Mouse (Mus musculus): Measurements from ENCODE around the gene Spata9. TPM values are rescaled to one million over a fixed set of nuclear protein-coding genes. Genes with fewer than 3 reads are reported as not detected.

Gene Spata9
- polyA plus RNA-seq, 1 experiment, result 0.12 TPM

DNA sequence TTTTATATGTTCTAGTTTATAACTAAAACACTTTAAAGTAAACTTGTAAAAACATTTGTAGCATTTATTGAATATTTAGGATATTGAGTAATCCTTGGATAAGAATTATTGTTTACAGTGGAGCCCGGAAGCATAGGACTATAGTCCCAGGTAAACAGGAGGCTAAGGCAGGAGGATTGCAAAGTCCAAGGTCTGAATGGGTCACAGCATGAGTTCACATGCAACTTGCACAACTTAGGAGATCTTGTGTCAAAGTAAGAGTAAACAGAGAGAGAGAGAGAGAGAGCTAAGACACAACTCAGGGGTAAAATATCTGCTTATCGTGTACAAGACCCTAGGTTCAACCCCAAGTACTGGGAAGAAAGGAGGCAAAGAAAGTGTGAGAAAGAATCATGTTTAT lies 9.7 kb downstream of the Spata9 start:
- no peak for TF ChIP-seq MYOG (IDR thresholded peaks at IDR 0.05; ENCODE audit: control insufficient read depth in 1 of 3, insufficient read depth in 1 of 3, insufficient read length in 2 of 3, low read depth in 2 of 3)
- H3K79me2 ChIP-seq (ENCODE audit: control insufficient read depth, insufficient read depth), result no peaks in the 10 kb centered on the region
- H3K4me2 ChIP-seq (ENCODE audit: low read depth), result no peak overlapping the region
- H3ac ChIP-seq (ENCODE audit: control insufficient read depth, insufficient read length), result no peak overlapping the region
- no peak overlapping the region for H3K4me3 ChIP-seq
- H3K27me3 ChIP-seq (ENCODE audit: control insufficient read depth, insufficient read depth, insufficient read length), result no peaks in the 10 kb centered on the region
- H3K36me3 ChIP-seq (ENCODE audit: control insufficient read depth, insufficient read depth), result no peaks in the 10 kb centered on the region

DNA sequence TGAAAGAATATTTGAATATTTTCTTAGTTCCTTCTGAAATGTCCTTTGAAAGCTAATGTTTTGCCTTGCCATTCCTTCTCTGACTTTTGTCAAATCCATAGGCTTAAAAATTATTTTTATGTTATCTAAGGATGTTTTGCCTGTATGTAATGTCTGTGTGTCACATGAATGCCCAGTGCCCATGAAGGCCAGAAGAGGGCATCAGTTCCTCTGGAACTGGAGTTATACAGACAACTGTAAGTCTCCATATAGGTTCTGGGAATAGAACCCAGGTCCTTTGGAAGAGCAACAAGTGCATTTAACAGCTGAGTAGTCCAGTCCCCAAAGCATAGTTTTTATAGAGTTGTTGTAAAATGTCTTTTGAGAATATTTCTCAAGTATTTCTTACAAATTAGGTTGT lies 15.0 kb downstream of the Spata9 start:
- TF ChIP-seq USF1 (IDR thresholded peaks at IDR 0.05; ENCODE audit: low read depth) (no peak), POLR2AphosphoS2 (IDR thresholded peaks at IDR 0.05; ENCODE audit: insufficient read length, low read depth) (no peak), E2F4 (IDR thresholded peaks at IDR 0.05; ENCODE audit: insufficient read depth) (no peak), POLR2A (IDR thresholded peaks at IDR 0.05; ENCODE audit: insufficient read length, low read depth) (no peak), MYOD1 (IDR thresholded peaks at IDR 0.05; ENCODE audit: control insufficient read depth in 1 of 3, insufficient read length in 2 of 3, low read depth in 2 of 3) (no peak), REST (IDR thresholded peaks at IDR 0.05; ENCODE audit: insufficient read depth, insufficient read length) (no peak), MAX (IDR thresholded peaks at IDR 0.05; ENCODE audit: low read depth) (no peak), SRF (IDR thresholded peaks at IDR 0.05; ENCODE audit: control insufficient read depth, insufficient read length, low read depth) (no peak), TCF12 (IDR thresholded peaks at IDR 0.05; ENCODE audit: insufficient read depth, poor library complexity, severe bottlenecking) (no peak), CEBPB (IDR thresholded peaks at IDR 0.05; ENCODE audit: insufficient read depth, poor library complexity, severe bottlenecking) (no peak), MYOG (IDR thresholded peaks at IDR 0.05; ENCODE audit: control insufficient read depth in 1 of 3, insufficient read depth in 1 of 3, insufficient read length in 2 of 3, low read depth in 2 of 3) (no peak), TCF3 (IDR thresholded peaks at IDR 0.05; ENCODE audit: insufficient read length, low read depth) (no peak)
- H3K27me3 ChIP-seq (ENCODE audit: control insufficient read depth, insufficient read depth, insufficient read length), result no peaks in the 10 kb centered on the region
- no peak overlapping the region for H3K4me2 ChIP-seq (ENCODE audit: low read depth)
- no peak overlapping the region for H3K4me3 ChIP-seq
- no peaks in the 10 kb centered on the region for H3K36me3 ChIP-seq (ENCODE audit: control insufficient read depth, insufficient read depth)
- no peaks in the 10 kb centered on the region for H3K79me2 ChIP-seq (ENCODE audit: control insufficient read depth, insufficient read depth)
- H3ac ChIP-seq (ENCODE audit: control insufficient read depth, insufficient read length), result no peak overlapping the region

DNA sequence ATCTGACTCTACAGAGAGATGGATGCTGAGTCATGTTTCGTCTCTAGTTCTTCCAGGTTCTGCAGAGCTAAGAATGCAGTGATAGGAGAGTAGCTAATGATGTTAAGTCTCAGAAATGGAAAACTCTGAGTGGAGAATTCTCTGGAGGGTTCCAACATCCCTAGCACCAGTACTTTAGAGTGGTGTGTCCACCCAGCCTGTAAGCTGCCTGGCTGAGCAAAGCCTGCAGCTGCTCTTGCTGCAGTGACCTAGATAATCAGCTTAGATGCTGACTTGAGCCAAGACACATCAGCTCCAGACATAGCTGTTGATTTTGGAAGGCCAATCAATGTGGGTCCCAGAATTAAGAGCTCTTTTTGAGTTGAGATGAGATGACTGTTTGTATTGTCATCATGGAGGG lies 21.1 kb downstream of the Spata9 start:
- Histone ChIP-seq H3K27me3 (ENCODE audit: control insufficient read depth, insufficient read depth, insufficient read length) (no peaks in the 10 kb centered on the region), H3K4me3 (no peak overlapping the region), H3K36me3 (ENCODE audit: control insufficient read depth, insufficient read depth) (no peaks in the 10 kb centered on the region), H3K4me2 (ENCODE audit: low read depth) (no peak overlapping the region), H3ac (ENCODE audit: control insufficient read depth, insufficient read length) (no peak overlapping the region), H3K79me2 (ENCODE audit: control insufficient read depth, insufficient read depth) (no peaks in the 10 kb centered on the region)
- no peak for TF ChIP-seq MYOG (IDR thresholded peaks at IDR 0.05; ENCODE audit: control insufficient read depth in 1 of 3, insufficient read depth in 1 of 3, insufficient read length in 2 of 3, low read depth in 2 of 3)
- no peak for TF ChIP-seq MAX (IDR thresholded peaks at IDR 0.05; ENCODE audit: low read depth)
- TF ChIP-seq TCF12 (IDR thresholded peaks at IDR 0.05; ENCODE audit: insufficient read depth, poor library complexity, severe bottlenecking), result no peak
- TF ChIP-seq CEBPB (IDR thresholded peaks at IDR 0.05; ENCODE audit: insufficient read depth, poor library complexity, severe bottlenecking), result no peak
- no peak for TF ChIP-seq SRF (IDR thresholded peaks at IDR 0.05; ENCODE audit: control insufficient read depth, insufficient read length, low read depth)
- no peak for TF ChIP-seq REST (IDR thresholded peaks at IDR 0.05; ENCODE audit: insufficient read depth, insufficient read length)
- no peak for TF ChIP-seq USF1 (IDR thresholded peaks at IDR 0.05; ENCODE audit: low read depth)
- no peak for TF ChIP-seq MYOD1 (IDR thresholded peaks at IDR 0.05; ENCODE audit: control insufficient read depth in 1 of 3, insufficient read length in 2 of 3, low read depth in 2 of 3)
- no peak for TF ChIP-seq TCF3 (IDR thresholded peaks at IDR 0.05; ENCODE audit: insufficient read length, low read depth)
- TF ChIP-seq E2F4 (IDR thresholded peaks at IDR 0.05; ENCODE audit: insufficient read depth), result no peak
- no peak for TF ChIP-seq POLR2A (IDR thresholded peaks at IDR 0.05; ENCODE audit: insufficient read length, low read depth)
- TF ChIP-seq POLR2AphosphoS2 (IDR thresholded peaks at IDR 0.05; ENCODE audit: insufficient read length, low read depth), result no peak

DNA sequence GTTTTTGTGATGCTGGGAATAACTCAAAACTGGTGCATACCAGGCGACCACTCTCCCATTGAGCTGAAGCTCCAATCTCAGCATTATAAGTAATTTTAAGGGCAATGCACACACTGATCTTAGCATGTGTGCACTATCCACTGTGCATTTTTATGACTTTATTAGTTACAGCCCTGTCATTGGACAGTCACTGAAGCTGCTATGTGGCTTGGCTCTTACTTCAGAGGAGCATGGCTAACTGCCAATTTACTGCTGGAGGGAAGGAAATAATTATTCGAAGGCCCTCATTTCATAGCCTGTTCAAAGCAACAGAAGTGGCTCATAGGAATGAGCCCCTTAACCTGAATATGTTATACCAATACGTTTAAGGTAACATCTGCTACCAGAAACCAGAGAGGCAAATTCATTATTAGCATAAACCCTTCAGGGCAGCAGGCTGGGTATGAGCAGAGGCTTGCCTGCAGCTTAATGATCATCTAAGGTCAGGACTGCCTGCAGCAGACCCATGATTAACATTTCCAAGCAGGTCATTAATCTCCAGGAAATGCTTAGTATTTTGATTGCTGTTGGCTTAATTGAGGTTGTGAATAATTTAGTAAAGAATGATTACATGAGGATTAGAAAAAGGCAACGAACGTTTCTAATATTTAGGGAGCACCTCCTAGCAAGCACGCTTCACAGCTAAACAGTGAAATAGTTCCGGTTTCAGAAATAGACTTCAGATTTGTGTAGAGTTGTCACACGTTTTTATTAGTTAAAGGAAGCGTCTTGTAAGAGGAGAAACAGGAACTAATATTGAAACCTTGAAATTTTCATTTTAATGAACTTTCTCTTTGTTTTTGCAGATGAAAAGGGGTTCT lies 25.4 kb downstream of the Spata9 start:
- Histone ChIP-seq H3ac (ENCODE audit: control insufficient read depth, insufficient read length) (no peak overlapping the region), H3K27me3 (ENCODE audit: control insufficient read depth, insufficient read depth, insufficient read length) (no peaks in the 10 kb centered on the region), H3K4me2 (ENCODE audit: low read depth) (no peak overlapping the region), H3K4me3 (no peak overlapping the region), H3K79me2 (ENCODE audit: control insufficient read depth, insufficient read depth) (no peaks in the 10 kb centered on the region), H3K36me3 (ENCODE audit: control insufficient read depth, insufficient read depth) (no peaks in the 10 kb centered on the region)
- TF ChIP-seq MYOG (IDR thresholded peaks at IDR 0.05; ENCODE audit: control insufficient read depth in 1 of 3, insufficient read depth in 1 of 3, insufficient read length in 2 of 3, low read depth in 2 of 3) (no peak), REST (IDR thresholded peaks at IDR 0.05; ENCODE audit: insufficient read depth, insufficient read length) (no peak), POLR2A (IDR thresholded peaks at IDR 0.05; ENCODE audit: insufficient read length, low read depth) (no peak), CEBPB (IDR thresholded peaks at IDR 0.05; ENCODE audit: insufficient read depth, poor library complexity, severe bottlenecking) (no peak), TCF3 (IDR thresholded peaks at IDR 0.05; ENCODE audit: insufficient read length, low read depth) (no peak)

DNA sequence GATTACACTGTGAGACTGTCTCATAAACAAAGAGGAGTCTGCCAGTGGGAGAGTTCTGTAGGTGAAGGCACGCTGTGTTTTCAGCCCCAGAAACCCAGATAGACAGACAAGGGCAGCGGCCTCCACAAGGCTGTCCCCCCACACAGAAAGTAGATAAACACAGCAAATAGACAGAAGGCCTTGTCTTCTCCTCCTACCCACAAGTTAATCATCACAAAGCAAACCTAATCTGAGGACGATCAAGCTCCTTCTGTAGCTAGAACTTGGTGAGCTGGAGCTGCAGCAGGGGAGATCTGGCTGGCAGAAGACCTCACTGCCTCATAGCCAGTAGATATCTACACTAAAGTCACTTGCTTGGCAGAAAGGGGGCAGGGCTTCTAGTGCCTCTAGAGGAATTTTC lies 36.3 kb downstream of the Spata9 start:
- H3K36me3 ChIP-seq (ENCODE audit: control insufficient read depth, insufficient read depth), result no peaks in the 10 kb centered on the region
- H3K4me3 ChIP-seq, result no peak overlapping the region
- H3K27me3 ChIP-seq (ENCODE audit: control insufficient read depth, insufficient read depth, insufficient read length), result no peaks in the 10 kb centered on the region
- TF ChIP-seq POLR2AphosphoS2 (IDR thresholded peaks at IDR 0.05; ENCODE audit: insufficient read length, low read depth) (no peak), TCF12 (IDR thresholded peaks at IDR 0.05; ENCODE audit: insufficient read depth, poor library complexity, severe bottlenecking) (no peak), POLR2A (IDR thresholded peaks at IDR 0.05; ENCODE audit: insufficient read length, low read depth) (no peak), SRF (IDR thresholded peaks at IDR 0.05; ENCODE audit: control insufficient read depth, insufficient read length, low read depth) (no peak), E2F4 (IDR thresholded peaks at IDR 0.05; ENCODE audit: insufficient read depth) (no peak), MAX (IDR thresholded peaks at IDR 0.05; ENCODE audit: low read depth) (no peak), MYOG (IDR thresholded peaks at IDR 0.05; ENCODE audit: control insufficient read depth in 1 of 3, insufficient read depth in 1 of 3, insufficient read length in 2 of 3, low read depth in 2 of 3) (no peak)
- no peak overlapping the region for H3K4me2 ChIP-seq (ENCODE audit: low read depth)
- no peaks in the 10 kb centered on the region for H3K79me2 ChIP-seq (ENCODE audit: control insufficient read depth, insufficient read depth)
- H3ac ChIP-seq (ENCODE audit: control insufficient read depth, insufficient read length), result no peak overlapping the region

Data from myocyte (in vitro differentiated cells).